Mouse (Mus musculus): ENCODE data around the gene Gm49373.

- TF ChIP-seq MYOG (IDR thresholded peaks at IDR 0.05; ENCODE audit: control insufficient read depth, extremely low read depth, insufficient read length) (no peak), CTCF (IDR thresholded peaks at IDR 0.05; ENCODE audit: control insufficient read depth, insufficient read depth, insufficient read length) (no peak)
Observed at GRCm38 (mm10) chr9:21091707-21092320, 18.9 kb upstream of the Gm49373 start, which contains the start of the genes Gm38431 and Raver1.
